Mouse (Mus musculus) CD8-positive naive resting alpha-beta T cell, adult 2 months (primary cell): Measurements from ENCODE around the gene Gnat2.

Experiments
- DNase-seq, 2 experiments: peaks; one replicate each; pipeline ENCODE4 v3.0.0; 2022; ENCODE audit warnings: low read depth in 2 of 2, low spot score in 2 of 2

Gene Gnat2

GRCm38 (mm10) chr3:108084767-108085270 is 7.8 kb upstream of the Gnat2 start:
- no peak for DNase-seq

- DNase-seq, result peak; percentile 67 to 73
Observed at GRCm38 (mm10) chr3:108085281-108085720, 7.3 kb upstream of the Gnat2 start.

- peak in 1 of 2 experiments; percentile 14 for DNase-seq
Observed at GRCm38 (mm10) chr3:108085721-108086469, 6.7 kb upstream of the Gnat2 start.

DNA sequence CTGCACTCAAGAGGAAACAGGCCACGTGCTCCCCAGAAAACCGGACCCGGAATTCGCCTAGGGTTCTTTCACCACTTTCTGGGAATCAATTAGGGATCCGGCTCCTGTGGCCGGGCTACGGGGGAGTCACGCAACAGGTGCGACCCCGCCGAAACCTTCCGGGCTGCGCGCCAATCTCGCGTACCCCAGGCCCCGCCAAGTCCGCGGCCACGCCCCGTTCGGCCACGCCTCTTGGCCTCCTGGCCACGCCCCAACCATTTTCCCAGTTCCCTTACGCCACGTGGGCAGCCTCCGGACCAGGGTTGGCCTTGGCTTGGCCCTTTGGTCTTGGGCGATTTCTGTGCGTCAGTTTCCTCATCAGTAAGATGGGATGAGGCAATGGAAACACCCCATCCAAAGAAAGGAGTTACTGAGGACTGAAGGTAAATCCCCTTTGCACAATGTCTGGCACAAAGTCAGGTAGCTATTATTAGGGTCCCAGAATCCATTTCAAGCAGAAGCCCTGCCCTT is 6.1 kb upstream of the Gnat2 start, which contains the start of gene Ampd2:
Ampd2 (minus strand) TSS at position 182 of the 510 bp plus-strand sequence.
- peak; percentile 11 for DNase-seq

GRCm38 (mm10) chr3:108087329-108087728 is 5.3 kb upstream of the Gnat2 start:
- DNase-seq, result no peak

DNA sequence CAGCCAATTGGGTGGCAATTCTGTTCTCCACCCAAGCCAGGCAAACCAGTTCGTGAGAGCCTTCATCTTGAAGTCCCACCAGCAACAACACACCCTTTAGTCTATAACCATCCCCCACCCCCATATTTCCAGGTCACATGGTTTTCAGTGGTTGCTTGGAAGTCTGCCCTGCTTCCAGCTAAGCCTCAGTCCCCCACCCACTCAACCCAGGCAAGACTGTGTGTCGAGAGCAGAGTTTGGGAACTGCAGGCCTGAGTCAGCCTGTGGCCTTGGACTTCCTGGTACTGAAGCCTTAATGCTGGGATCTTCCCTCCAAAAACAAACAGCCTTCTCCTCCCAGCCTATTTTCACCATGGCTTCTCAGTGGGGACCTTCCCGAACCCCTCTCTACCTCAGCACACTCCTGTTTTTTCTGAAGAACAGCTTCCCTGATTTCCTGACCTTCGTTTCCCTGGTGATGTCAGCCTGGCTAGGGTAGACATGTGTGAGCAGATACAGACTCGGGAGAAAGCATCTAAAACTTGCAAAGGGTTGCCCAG is 3.7 kb upstream of the Gnat2 start:
- DNase-seq, result no peak

GRCm38 (mm10) chr3:108089916-108090315 is 2.7 kb upstream of the Gnat2 start:
- no peak for DNase-seq

DNA sequence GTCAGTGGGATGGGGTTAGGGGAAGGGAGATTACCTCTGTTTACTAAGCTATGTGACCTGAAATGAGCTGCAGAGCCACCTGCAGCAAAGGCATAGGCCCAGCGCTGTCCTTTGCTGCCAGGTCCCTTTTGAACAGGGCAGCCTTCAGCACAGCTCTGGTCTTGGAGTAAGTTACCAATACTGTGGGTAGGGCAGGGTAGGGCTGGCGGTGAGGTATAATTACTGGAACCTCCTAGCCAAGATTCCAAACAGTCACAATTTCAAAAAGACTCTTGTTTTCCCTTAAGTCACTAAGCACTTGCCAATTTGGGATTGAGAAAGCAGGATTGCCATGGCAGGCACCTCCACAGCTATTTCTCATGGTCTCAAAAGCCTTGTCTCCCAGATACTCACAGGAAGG is 2.0 kb upstream of the Gnat2 start:
- DNase-seq, result no peak

- DNase-seq, result no peak
Observed at GRCm38 (mm10) chr3:108092030-108092429, 559 bp upstream of the Gnat2 start.

GRCm38 (mm10) chr3:108093306-108093705 is 717 bp downstream of the Gnat2 start:
- DNase-seq, result no peak

GRCm38 (mm10) chr3:108094146-108094545 is 1.6 kb downstream of the Gnat2 start:
- DNase-seq, result no peak

DNA sequence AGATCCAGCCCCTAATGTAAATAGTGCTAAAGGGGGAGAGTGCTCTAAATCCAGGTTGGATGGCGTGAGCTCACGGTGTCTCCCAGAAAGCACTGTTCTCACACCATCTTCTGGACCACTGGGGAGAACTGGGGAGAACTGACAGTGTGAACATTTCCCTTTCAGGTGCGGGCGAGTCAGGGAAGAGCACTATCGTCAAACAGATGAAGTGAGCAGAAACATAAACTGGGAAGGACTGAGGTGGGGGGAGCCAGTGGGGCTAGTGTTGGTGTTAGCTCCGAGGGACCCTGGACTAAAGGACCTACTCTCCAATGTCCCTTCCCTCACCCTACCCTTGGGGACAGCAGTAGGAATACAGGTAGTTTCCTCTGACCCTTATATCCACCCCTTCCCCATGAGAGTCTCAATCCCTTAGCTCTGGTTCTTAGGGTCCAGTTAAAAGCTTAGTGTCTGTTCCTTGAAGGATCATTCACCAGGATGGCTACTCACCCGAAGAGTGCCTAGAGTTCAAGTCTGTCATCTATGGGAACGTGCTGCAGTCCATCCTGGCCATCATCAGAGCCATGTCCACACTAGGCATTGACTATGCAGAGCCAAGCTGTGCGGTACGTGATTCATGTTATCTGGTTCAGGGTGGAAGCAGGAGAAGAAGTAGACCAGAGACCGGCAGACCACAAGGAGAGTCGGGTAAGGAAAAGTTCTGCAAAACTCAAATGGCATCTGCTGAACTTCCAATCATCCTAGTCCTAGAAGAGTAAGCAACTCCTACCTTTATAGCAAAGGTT is 2.6 kb downstream of the Gnat2 start:
- no peak for DNase-seq

DNA sequence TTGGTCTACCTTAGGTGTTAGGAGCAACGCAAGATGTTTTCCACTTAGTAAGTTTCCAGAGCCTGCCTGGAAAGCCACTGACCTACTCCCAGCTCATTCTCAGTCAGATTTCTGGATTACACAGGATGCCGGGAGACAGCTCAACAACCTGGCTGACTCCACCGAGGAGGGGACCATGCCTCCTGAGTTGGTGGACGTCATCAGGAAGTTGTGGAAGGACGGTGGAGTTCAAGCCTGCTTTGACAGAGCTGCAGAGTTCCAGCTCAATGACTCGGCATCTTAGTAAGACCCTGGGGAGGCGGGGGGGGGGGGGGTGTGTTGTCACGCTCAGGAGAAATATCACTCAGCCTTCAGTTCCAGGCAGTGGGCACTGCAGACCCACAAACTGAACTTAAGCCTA is 3.6 kb downstream of the Gnat2 start:
- no peak for DNase-seq

DNA sequence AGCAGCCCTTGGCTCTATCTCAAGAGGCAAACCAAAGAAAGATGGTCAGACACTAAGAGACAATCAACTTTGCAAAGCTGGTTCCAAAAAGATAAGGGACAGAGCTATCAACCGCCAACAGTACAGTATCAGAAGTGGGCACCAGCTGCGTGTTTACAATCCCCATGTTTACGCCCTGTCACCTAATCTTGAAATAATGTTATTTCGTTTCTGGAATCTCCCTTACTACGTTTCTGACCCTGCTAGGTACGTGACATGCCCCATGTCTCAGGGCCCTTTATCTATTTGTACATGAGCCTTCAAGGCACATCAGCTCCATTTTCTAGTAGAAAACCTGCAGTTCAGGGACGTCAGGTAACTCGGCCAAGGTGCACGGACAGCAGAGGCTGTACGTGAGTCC is 4.1 kb downstream of the Gnat2 start:
- DNase-seq, result no peak

- no peak for DNase-seq
Observed at GRCm38 (mm10) chr3:108097656-108098055, 5.1 kb downstream of the Gnat2 start.

DNA sequence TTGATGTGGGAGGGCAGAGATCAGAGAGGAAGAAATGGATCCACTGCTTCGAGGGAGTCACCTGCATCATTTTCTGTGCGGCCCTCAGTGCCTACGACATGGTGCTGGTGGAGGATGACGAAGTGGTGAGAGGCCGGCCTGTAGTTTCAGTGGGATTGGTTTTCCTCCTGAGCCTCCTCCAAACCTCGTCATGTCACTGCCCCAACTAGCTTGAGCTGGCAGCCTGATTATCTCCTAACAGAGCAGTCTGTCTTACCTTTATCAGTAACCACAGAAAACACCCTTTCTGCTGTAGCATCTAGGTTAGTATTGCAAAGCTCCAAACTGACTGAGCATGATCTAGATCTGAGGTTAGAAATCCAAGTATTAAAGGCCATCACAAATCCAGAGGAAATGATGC is 5.7 kb downstream of the Gnat2 start:
- no peak for DNase-seq

- DNase-seq, result no peak
Observed at GRCm38 (mm10) chr3:108101594-108101993, 9.0 kb downstream of the Gnat2 start.

DNA sequence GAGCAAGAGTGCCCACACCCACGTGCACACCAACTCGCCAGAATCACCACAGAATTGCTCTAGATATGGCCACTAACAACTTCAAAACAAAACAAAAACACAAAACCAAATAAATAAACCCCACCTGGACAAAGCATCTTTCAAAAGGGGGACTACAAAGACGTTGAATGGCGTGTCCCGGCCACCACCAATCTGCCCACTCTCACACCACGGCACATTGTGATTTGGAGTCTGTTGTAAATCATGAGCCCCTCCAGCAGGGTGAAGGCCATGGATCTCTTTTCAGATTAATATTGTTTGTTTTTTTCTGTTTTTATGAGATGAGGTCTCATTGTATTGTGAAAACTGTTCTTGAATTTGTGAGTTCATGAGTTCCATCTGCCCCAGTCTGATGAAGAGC is 9.5 kb downstream of the Gnat2 start:
- no peak for DNase-seq

DNA sequence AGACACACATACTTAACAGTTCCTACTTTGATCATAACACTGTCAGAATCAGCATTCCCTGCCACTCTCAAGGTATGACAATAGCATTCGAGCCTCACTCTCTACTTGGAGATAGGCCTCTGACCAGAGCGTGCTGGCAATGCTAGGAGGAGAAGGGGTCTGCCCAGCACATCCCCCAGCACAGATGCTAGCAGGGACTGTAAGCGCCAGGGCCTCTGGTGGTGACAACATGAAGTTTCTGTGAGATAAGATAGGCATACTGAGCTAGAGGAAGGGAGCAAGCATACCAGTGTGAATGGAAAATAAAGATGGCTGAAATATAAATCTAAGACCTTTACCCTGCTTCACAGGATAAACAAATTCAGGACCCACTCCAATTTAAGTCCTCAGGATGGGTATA is 12.7 kb downstream of the Gnat2 start:
- no peak for DNase-seq

- no peak for DNase-seq
Observed at GRCm38 (mm10) chr3:108111320-108111719, 18.7 kb downstream of the Gnat2 start.

DNA sequence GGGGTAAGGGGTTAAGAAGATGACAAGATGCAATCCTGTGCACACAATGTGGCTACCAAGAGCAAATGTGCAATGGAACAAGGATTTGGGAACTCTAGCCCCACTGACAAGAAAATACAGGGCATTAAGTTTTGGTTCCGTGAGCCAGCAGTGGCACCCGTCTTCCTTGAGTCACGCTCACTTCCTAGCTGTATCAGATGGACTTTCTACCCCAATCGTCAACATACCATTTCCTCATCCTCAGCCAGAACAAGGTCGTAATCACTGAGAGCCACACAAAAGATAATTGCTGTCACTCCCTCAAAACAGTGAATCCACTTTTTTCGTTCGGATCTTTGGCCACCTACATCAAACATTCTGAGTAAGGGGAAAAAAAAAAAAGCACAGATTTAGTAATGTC is 19.7 kb downstream of the Gnat2 start:
- no peak for DNase-seq

GRCm38 (mm10) chr3:108112666-108113065 is 20.1 kb downstream of the Gnat2 start:
- no peak for DNase-seq
